Mouse (Mus musculus): ENCODE results near the gene Psmc5.

Gene Psmc5

GRCm38 (mm10) chr11:106269060-106269431, 13.1 kb downstream of the Psmc5 start:
- no peak for DNase-seq

- DNase-seq: peak; percentile 28
These were observed 15.3 kb downstream of the Psmc5 start for GRCm38 (mm10) chr11:106271131-106271793.

GRCm38 (mm10) chr11:106271794-106272643, 16.1 kb downstream of the Psmc5 start:
- no peak for DNase-seq

GRCm38 (mm10) chr11:106272644-106273310, 16.8 kb downstream of the Psmc5 start, which contains the start of gene Smarcd2:
Gene Smarcd2 (minus strand): TSS chr11:106272972.
- peak; percentile 100 for DNase-seq

GRCm38 (mm10) chr11:106273311-106273684, 17.3 kb downstream of the Psmc5 start:
- no peak for DNase-seq

GRCm38 (mm10) chr11:106273811-106274210, 17.9 kb downstream of the Psmc5 start:
- DNase-seq: no peak

- no peak for DNase-seq
These were observed 18.4 kb downstream of the Psmc5 start for GRCm38 (mm10) chr11:106274374-106274773.

- peak; percentile 59 for DNase-seq
These were observed 19.0 kb downstream of the Psmc5 start for GRCm38 (mm10) chr11:106274971-106275411.

GRCm38 (mm10) chr11:106276454-106276853, 20.5 kb downstream of the Psmc5 start, which contains the start of gene Tcam1:
Gene Tcam1 (plus strand): TSS chr11:106276672.
- peak; percentile 90 for DNase-seq

- DNase-seq: no peak
These were observed 26.5 kb downstream of the Psmc5 start for GRCm38 (mm10) chr11:106282452-106282851.

GRCm38 (mm10) chr11:106283371-106283770, 27.4 kb downstream of the Psmc5 start:
- DNase-seq: no peak

GRCm38 (mm10) chr11:106284126-106284525, 28.2 kb downstream of the Psmc5 start:
- no peak for DNase-seq

- DNase-seq: no peak
These were observed 30.3 kb downstream of the Psmc5 start for GRCm38 (mm10) chr11:106286206-106286605.

- DNase-seq: no peak
These were observed 31.0 kb downstream of the Psmc5 start for GRCm38 (mm10) chr11:106286987-106287386.

GRCm38 (mm10) chr11:106289369-106289768, 33.4 kb downstream of the Psmc5 start:
- DNase-seq: peak; percentile 52

- DNase-seq: no peak
These were observed 34.4 kb downstream of the Psmc5 start for GRCm38 (mm10) chr11:106290376-106290775.

- no peak for DNase-seq
These were observed 35.9 kb downstream of the Psmc5 start for GRCm38 (mm10) chr11:106291861-106292260.

- DNase-seq: no peak
These were observed 45.8 kb downstream of the Psmc5 start, which contains the start of gene Gh for GRCm38 (mm10) chr11:106301765-106302164. Gene Gh (minus strand): TSS chr11:106301865.

GRCm38 (mm10) chr11:106302634-106303033, 46.7 kb downstream of the Psmc5 start:
- peak; percentile 31 for DNase-seq

- no peak for DNase-seq
These were observed 49.6 kb downstream of the Psmc5 start for GRCm38 (mm10) chr11:106305348-106306064.

GRCm38 (mm10) chr11:106306065-106306385, 50.1 kb downstream of the Psmc5 start:
- no peak for DNase-seq

GRCm38 (mm10) chr11:106306758-106307157, 50.8 kb downstream of the Psmc5 start:
- DNase-seq: no peak

GRCm38 (mm10) chr11:106307432-106307831, 51.5 kb downstream of the Psmc5 start:
- DNase-seq: no peak

Measured in kidney, adult 11 months (tissue).